ENCODE assay signal across 8 mouse cellular contexts in genomic region chr6:119847518-119848033, GRCm38 (mm10). TPM values are rescaled to one million over a fixed set of nuclear protein-coding genes. Genes with fewer than 3 reads are reported as not detected.
DNase-seq lines count a peak whose midpoint lies in the region; ATAC-seq and TF ChIP-seq lines count a peak whose summit lies in the region.

No protein-coding gene starts in this region.

- peaks cover 0 to 6% of the 10 kb centered on the region in 2 experiments; a peak in 2 of 4 replicates for H3K4me1 ChIP-seq in MEL (ENCODE audit: control insufficient read depth in 1 of 2, insufficient read depth in 2 of 2, low read length in 2 of 2)
- peaks cover 16% of the 10 kb centered on the region for H3K4me1 ChIP-seq in embryonic facial prominence, embryonic 15.5 days
- H3K4me1 ChIP-seq in intestine, postnatal 0 days (replicated peaks; ENCODE audit: control insufficient read depth, insufficient read depth, low read length): no peaks in the 10 kb centered on the region
- peaks cover 37% of the 10 kb centered on the region for H3K4me1 ChIP-seq in neural tube, embryonic 15.5 days

- H3K4me3 ChIP-seq in MEL (ENCODE audit: control insufficient read depth in 1 of 2, insufficient read depth in 1 of 2, low read depth in 2 of 2, low read length in 2 of 2): peak overlapping the region; percentile 69 to 79
- peak overlapping the region; percentile 92 for H3K4me3 ChIP-seq in embryonic facial prominence, embryonic 15.5 days (replicated peaks)
- peak overlapping the region; percentile 92 for H3K4me3 ChIP-seq in intestine, postnatal 0 days (ENCODE audit: low read depth, low read length)
- H3K4me3 ChIP-seq in neural tube, embryonic 15.5 days (replicated peaks): peak overlapping the region; percentile 69

- no peak for TF ChIP-seq EP300 in MEL (IDR thresholded peaks at IDR 0.05; ENCODE audit: low read depth in 1 of 2, low read length in 2 of 2)

- H3K36me3 ChIP-seq in MEL (ENCODE audit: control insufficient read depth in 1 of 2, insufficient read depth in 2 of 2, low read length in 2 of 2): peaks cover 0 to 4% of the 10 kb centered on the region in 2 experiments; a peak in 2 of 4 replicates
- no peaks in the 10 kb centered on the region for H3K36me3 ChIP-seq in embryonic facial prominence, embryonic 15.5 days
- no peaks in the 10 kb centered on the region for H3K36me3 ChIP-seq in intestine, postnatal 0 days (ENCODE audit: control insufficient read depth, insufficient read depth)
- no peaks in the 10 kb centered on the region for H3K36me3 ChIP-seq in neural tube, embryonic 15.5 days

- H3K27me3 ChIP-seq in MEL (ENCODE audit: control insufficient read depth in 1 of 2, insufficient read depth in 2 of 2, low read length in 2 of 2): no peaks in the 10 kb centered on the region
- no peaks in the 10 kb centered on the region for H3K27me3 ChIP-seq in embryonic facial prominence, embryonic 15.5 days
- no peaks in the 10 kb centered on the region for H3K27me3 ChIP-seq in intestine, postnatal 0 days (replicated peaks; ENCODE audit: control insufficient read depth, insufficient read depth, low read length)
- H3K27me3 ChIP-seq in neural tube, embryonic 15.5 days (replicated peaks): no peaks in the 10 kb centered on the region

- no peak for TF ChIP-seq CTCF in MEL (IDR thresholded peaks at IDR 0.05 in 2 of 3, conservative IDR thresholded peaks at IDR 0.05 in 1 of 3; ENCODE audit: control insufficient read depth in 1 of 3, insufficient read depth in 1 of 3, low read depth in 2 of 3, low read length in 3 of 3, poor library complexity in 1 of 3, severe bottlenecking in 1 of 3)
- TF ChIP-seq CTCF in intestine, postnatal 0 days (IDR thresholded peaks at IDR 0.05; ENCODE audit: low read depth): no peak

- no peak for TF ChIP-seq RAD21 in MEL (IDR thresholded peaks at IDR 0.05; ENCODE audit: low read depth, low read length)

- ATAC-seq in embryonic facial prominence, embryonic 15.5 days (ENCODE audit: insufficient number of reproducible peaks, low FRiP score, low TSS enrichment, low read depth): no peak; the same call in none of the 2 replicates
- ATAC-seq in intestine, postnatal 0 days: 0 out of 2 replicates have a peak, but pooled peaks have one; percentile 6
- ATAC-seq in neural tube, embryonic 15.5 days (ENCODE audit: low FRiP score): peak; percentile 35

- peak overlapping the region; percentile 96 for H3K9ac ChIP-seq in MEL (ENCODE audit: control insufficient read depth, low read depth, low read length, poor library complexity, severe bottlenecking)
- peak overlapping the region; percentile 60 for H3K9ac ChIP-seq in embryonic facial prominence, embryonic 15.5 days
- H3K9ac ChIP-seq in intestine, postnatal 0 days (ENCODE audit: low read depth, low read length): peak overlapping the region; percentile 79
- peak overlapping the region; percentile 83 for H3K9ac ChIP-seq in neural tube, embryonic 15.5 days (replicated peaks)

- H3K27ac ChIP-seq in MEL (ENCODE audit: control insufficient read depth, low read depth, low read length): peak overlapping the region; percentile 52
- peak overlapping the region; percentile 93 for H3K27ac ChIP-seq in embryonic facial prominence, embryonic 15.5 days (replicated peaks)
- H3K27ac ChIP-seq in intestine, postnatal 0 days (ENCODE audit: low read depth, low read length): peak overlapping the region; percentile 79
- H3K27ac ChIP-seq in neural tube, embryonic 15.5 days (replicated peaks): peak overlapping the region; percentile 99

- peak; percentile 5 to 13 for DNase-seq in layer of hippocampus, adult 18-20 months (ENCODE audit: low spot score in 2 of 2)
- no peak for DNase-seq in layer of hippocampus, adult 11-12 months (ENCODE audit: low spot score)
- DNase-seq in MEL (ENCODE audit: low read depth, low spot score): no peak
- no peak for DNase-seq in spleen, adult 12 weeks (ENCODE audit: low spot score)
- no peak for DNase-seq in T-cell, adult 2 months (ENCODE audit: low spot score)

- no peaks in the 10 kb centered on the region for H3K9me3 ChIP-seq in MEL (replicated peaks; ENCODE audit: insufficient read depth, low read length)
- H3K9me3 ChIP-seq in embryonic facial prominence, embryonic 15.5 days (replicated peaks): no peaks in the 10 kb centered on the region
- no peaks in the 10 kb centered on the region for H3K9me3 ChIP-seq in intestine, postnatal 0 days (ENCODE audit: control insufficient read depth)
- H3K9me3 ChIP-seq in neural tube, embryonic 15.5 days (replicated peaks): no peaks in the 10 kb centered on the region

- H3K4me2 ChIP-seq in embryonic facial prominence, embryonic 15.5 days (replicated peaks): peak overlapping the region; percentile 76
- H3K4me2 ChIP-seq in intestine, postnatal 0 days (replicated peaks; ENCODE audit: low read depth): peak overlapping the region; percentile 91
- peak overlapping the region; percentile 72 for H3K4me2 ChIP-seq in neural tube, embryonic 15.5 days

- TF ChIP-seq POLR2A in MEL (IDR thresholded peaks at IDR 0.05; ENCODE audit: control insufficient read depth in 1 of 2, insufficient read depth in 1 of 2, low read depth in 1 of 2, low read length in 2 of 2, poor library complexity in 1 of 2): 0 out of 4 replicates have a peak, but pooled peaks of 1 of the 2 experiments have one; percentile 76

- WGBS in embryonic facial prominence, embryonic 15.5 days: 0% methylated on average over 39 of the region's 40 CpGs
- WGBS in intestine, postnatal 0 days: under 1% methylated on average over 31 of the region's 40 CpGs
- WGBS in neural tube, embryonic 15.5 days: 0% methylated on average over 40 of the region's 40 CpGs

- peaks cover 8% of the 10 kb centered on the region for H3K79me2 ChIP-seq in MEL (ENCODE audit: control insufficient read depth, insufficient read depth, low read length, poor library complexity)

TF ChIP-seq in MEL, 35 proteins besides CTCF, POLR2A, EP300 and RAD21:
- no peak for TF ChIP-seq MYB (IDR thresholded peaks at IDR 0.05; ENCODE audit: low read depth, low read length)
- 0 out of 2 replicates have a peak, but pooled peaks have one; percentile 3 for TF ChIP-seq ELF1 (IDR thresholded peaks at IDR 0.05; ENCODE audit: low read depth, low read length)
- 0 out of 2 replicates have a peak, but pooled peaks have one; percentile 65 for TF ChIP-seq ZMIZ1 (IDR thresholded peaks at IDR 0.05; ENCODE audit: low read depth, low read length)
- TF ChIP-seq POLR2AphosphoS5 (IDR thresholded peaks at IDR 0.05; ENCODE audit: borderline replicate concordance, low read depth, low read length): no peak
- no peak for TF ChIP-seq ETS1 (IDR thresholded peaks at IDR 0.05; ENCODE audit: low read depth, low read length)
- TF ChIP-seq SMC3 (IDR thresholded peaks at IDR 0.05; ENCODE audit: low read depth, low read length): no peak
- no peak for TF ChIP-seq ZC3H11A (IDR thresholded peaks at IDR 0.05; ENCODE audit: low read depth, low read length)

RNA-seq across cellular contexts. Expression of gene Erc1, which starts 0.4 kb away (rescaled TPM):
- 10 to 100 TPM; 48.0 to 48.7 TPM for total RNA-seq in layer of hippocampus, adult 18-20 months (2021)
- total RNA-seq in MEL (2012; rRNA removed): 3.8 and 4.0 TPM in 2 replicates
- 10 to 100 TPM in 1 of 2 experiments, 1 to 10 TPM in 1; 9.4 to 79.9 TPM for polyA plus RNA-seq in MEL (2012; ENCODE audit: insufficient read depth in 1 of 2, insufficient read length in 2 of 2, low read depth in 1 of 2, low replicate concordance in 2 of 2, missing spikeins in 1 of 2)
- 19.2 and 21.2 TPM in 2 replicates for polyA plus RNA-seq in embryonic facial prominence, embryonic 15.5 days (2015; fragmentation: Nextera tagmentation; extraction: Ambion mirVana)
- polyA plus RNA-seq in intestine, postnatal 0 days (2015; fragmentation: Nextera tagmentation; extraction: Ambion mirVana): 4.5 and 5.4 TPM in 2 replicates
- polyA plus RNA-seq in neural tube, embryonic 15.5 days (2015; fragmentation: Nextera tagmentation; extraction: Ambion mirVana): 42.9 and 51.1 TPM in 2 replicates

RNA-seq across cellular contexts. Expression of gene Rad52, which starts 54.9 kb away (rescaled TPM):
- total RNA-seq in layer of hippocampus, adult 18-20 months (2021): 10 to 100 TPM; 35.7 to 37.7 TPM
- 11.1 and 13.5 TPM in 2 replicates for total RNA-seq in MEL (2012; rRNA removed)
- polyA plus RNA-seq in MEL (2012; ENCODE audit: insufficient read depth in 1 of 2, insufficient read length in 2 of 2, low read depth in 1 of 2, low replicate concordance in 2 of 2, missing spikeins in 1 of 2): 10 to 100 TPM in 1 of 2 experiments, not detected in 1; 19.1 TPM
- polyA plus RNA-seq in embryonic facial prominence, embryonic 15.5 days (2015; fragmentation: Nextera tagmentation; extraction: Ambion mirVana): 21.7 and 23.5 TPM in 2 replicates
- 4.2 and 4.6 TPM in 2 replicates for polyA plus RNA-seq in intestine, postnatal 0 days (2015; fragmentation: Nextera tagmentation; extraction: Ambion mirVana)
- polyA plus RNA-seq in neural tube, embryonic 15.5 days (2015; fragmentation: Nextera tagmentation; extraction: Ambion mirVana): 24.3 and 25.7 TPM in 2 replicates

Comparison
In these comparisons a context has a peak if more than half of its experiments do, and no peak if none do; other contexts are left out.
1. DNase-seq: peak in layer of hippocampus, adult 18-20 months (2 of 2); none in layer of hippocampus, adult 11-12 months (single experiment), MEL (single experiment), spleen, adult 12 weeks (single experiment) and T-cell, adult 2 months (single experiment).
2. Peak in every context shown above with its lines, with median percentiles within 50 percentile points of each other: H3K27ac ChIP-seq, H3K4me3 ChIP-seq, H3K9ac ChIP-seq and H3K4me2 ChIP-seq.